Mouse (Mus musculus): ENCODE data around the gene Map4k4. TPM values are rescaled to one million over a fixed set of nuclear protein-coding genes. Genes with fewer than 3 reads are reported as not detected.

Map4k4 gene
- total and polyA plus RNA-seq, 3 experiments = 0.04 to 0.21 TPM; not detected in 1

- Histone ChIP-seq H3K27ac (ENCODE audit: control insufficient read depth, low read depth, low read length) (no peak overlapping the region), H3K27me3 (ENCODE audit: control insufficient read depth in 1 of 2, insufficient read depth in 2 of 2, low read length in 2 of 2) (peaks cover 0 to 2% of the 10 kb centered on the region in 2 experiments; a peak in 1 of 4 replicates), H3K4me1 (ENCODE audit: control insufficient read depth in 1 of 2, insufficient read depth in 2 of 2, low read length in 2 of 2) (no peaks in the 10 kb centered on the region), H3K4me3 (ENCODE audit: control insufficient read depth in 1 of 2, insufficient read depth in 1 of 2, low read depth in 2 of 2, low read length in 2 of 2) (no peak overlapping the region), H3K36me3 (ENCODE audit: control insufficient read depth in 1 of 2, insufficient read depth in 2 of 2, low read length in 2 of 2) (no peaks in the 10 kb centered on the region), H3K9ac (ENCODE audit: control insufficient read depth, low read depth, low read length, poor library complexity, severe bottlenecking) (no peak overlapping the region), H3K9me3 (replicated peaks; ENCODE audit: insufficient read depth, low read length) (no peaks in the 10 kb centered on the region), H3K79me2 (ENCODE audit: control insufficient read depth, insufficient read depth, low read length, poor library complexity) (no peaks in the 10 kb centered on the region)
- no peak for TF ChIP-seq MAZ (IDR thresholded peaks at IDR 0.05; ENCODE audit: low read depth, low read length)
- no peak for TF ChIP-seq BHLHE40 (IDR thresholded peaks at IDR 0.05; ENCODE audit: borderline replicate concordance, low read depth, low read length)
- TF ChIP-seq TAL1 (IDR thresholded peaks at IDR 0.05; ENCODE audit: low read length) = no peak
- no peak for TF ChIP-seq NELFE (IDR thresholded peaks at IDR 0.05; ENCODE audit: low read depth, low read length)
- no peak for TF ChIP-seq ZNF384 (IDR thresholded peaks at IDR 0.05; ENCODE audit: low read depth, low read length)
- TF ChIP-seq E2F4 (IDR thresholded peaks at IDR 0.05; ENCODE audit: borderline replicate concordance, low read depth, low read length) = no peak
- no peak for TF ChIP-seq POLR2AphosphoS2 (IDR thresholded peaks at IDR 0.05; ENCODE audit: low read length)
- TF ChIP-seq MYC (IDR thresholded peaks at IDR 0.05; ENCODE audit: low read depth, low read length) = no peak
- no peak for TF ChIP-seq GABPA (IDR thresholded peaks at IDR 0.05; ENCODE audit: low read depth, low read length)
- no peak for TF ChIP-seq HCFC1 (IDR thresholded peaks at IDR 0.05; ENCODE audit: low read depth, low read length)
- no peak for TF ChIP-seq ZMIZ1 (IDR thresholded peaks at IDR 0.05; ENCODE audit: low read depth, low read length)
- no peak for TF ChIP-seq POLR2A (IDR thresholded peaks at IDR 0.05; ENCODE audit: control insufficient read depth in 1 of 2, insufficient read depth in 1 of 2, low read depth in 1 of 2, low read length in 2 of 2, poor library complexity in 1 of 2)
- no peak for TF ChIP-seq NRF1 (IDR thresholded peaks at IDR 0.05; ENCODE audit: insufficient read depth, low read depth, low read length, poor library complexity, severe bottlenecking)
- no peak for TF ChIP-seq CHD2 (IDR thresholded peaks at IDR 0.05; ENCODE audit: low read length)
- no peak for TF ChIP-seq MEF2A (IDR thresholded peaks at IDR 0.05; ENCODE audit: extremely low read depth, insufficient replicate concordance, low read depth, low read length, poor library complexity, severe bottlenecking)
- TF ChIP-seq CTCF (IDR thresholded peaks at IDR 0.05 in 2 of 3, conservative IDR thresholded peaks at IDR 0.05 in 1 of 3; ENCODE audit: control insufficient read depth in 1 of 3, insufficient read depth in 1 of 3, low read depth in 2 of 3, low read length in 3 of 3, poor library complexity in 1 of 3, severe bottlenecking in 1 of 3) = no peak
- TF ChIP-seq POLR2AphosphoS5 (IDR thresholded peaks at IDR 0.05; ENCODE audit: borderline replicate concordance, low read depth, low read length) = no peak
- no peak for DNase-seq (ENCODE audit: low read depth, low spot score)
These were observed 17.9 kb downstream of the Map4k4 start for GRCm38 (mm10) chr1:39918517-39919115.

GRCm38 (mm10) chr1:39920616-39921015 lies 19.9 kb downstream of the Map4k4 start:
- Histone ChIP-seq H3K79me2 (ENCODE audit: control insufficient read depth, insufficient read depth, low read length, poor library complexity) (no peaks in the 10 kb centered on the region), H3K9ac (ENCODE audit: control insufficient read depth, low read depth, low read length, poor library complexity, severe bottlenecking) (no peak overlapping the region), H3K36me3 (ENCODE audit: control insufficient read depth in 1 of 2, insufficient read depth in 2 of 2, low read length in 2 of 2) (no peaks in the 10 kb centered on the region), H3K4me1 (ENCODE audit: control insufficient read depth in 1 of 2, insufficient read depth in 2 of 2, low read length in 2 of 2) (no peaks in the 10 kb centered on the region), H3K27ac (ENCODE audit: control insufficient read depth, low read depth, low read length) (no peak overlapping the region), H3K4me3 (ENCODE audit: control insufficient read depth in 1 of 2, insufficient read depth in 1 of 2, low read depth in 2 of 2, low read length in 2 of 2) (no peak overlapping the region), H3K9me3 (replicated peaks; ENCODE audit: insufficient read depth, low read length) (no peaks in the 10 kb centered on the region), H3K27me3 (ENCODE audit: control insufficient read depth in 1 of 2, insufficient read depth in 2 of 2, low read length in 2 of 2) (peaks cover 0 to 2% of the 10 kb centered on the region in 2 experiments; a peak in 1 of 4 replicates)
- TF ChIP-seq EP300 (IDR thresholded peaks at IDR 0.05; ENCODE audit: low read depth in 1 of 2, low read length in 2 of 2) = no peak
- no peak for TF ChIP-seq TCF12 (IDR thresholded peaks at IDR 0.05; ENCODE audit: low read depth, low read length)
- no peak for TF ChIP-seq JUND (IDR thresholded peaks at IDR 0.05; ENCODE audit: low read depth, low read length)
- no peak for TF ChIP-seq MXI1 (IDR thresholded peaks at IDR 0.05; ENCODE audit: low read depth, low read length)
- TF ChIP-seq ZNF384 (IDR thresholded peaks at IDR 0.05; ENCODE audit: low read depth, low read length) = no peak
- TF ChIP-seq UBTF (IDR thresholded peaks at IDR 0.05; ENCODE audit: borderline replicate concordance, insufficient read depth, low read depth, low read length) = no peak
- no peak for DNase-seq (ENCODE audit: low read depth, low spot score)

Data from MEL (cell line).